ENCODE assay signal across 8 mouse cellular contexts in genomic region chr2:68470891-68471758, GRCm38 (mm10). TPM values are rescaled to one million over a fixed set of nuclear protein-coding genes. Genes with fewer than 3 reads are reported as not detected.
DNase-seq lines count a peak whose midpoint lies in the region; ATAC-seq and TF ChIP-seq lines count a peak whose summit lies in the region.

No protein-coding gene starts in this region.

- no peak for TF ChIP-seq POLR2A in testis, adult 2 months (IDR thresholded peaks at IDR 0.05; ENCODE audit: control insufficient read depth, low read depth, low read length)

- TF ChIP-seq EP300 in heart, postnatal 0 days (IDR thresholded peaks at IDR 0.05; ENCODE audit: low read depth): 0 out of 2 replicates have a peak, but pooled peaks have one; percentile 36

- no peak overlapping the region for H3K27ac ChIP-seq in brown adipose tissue, adult 24 weeks (replicated peaks; ENCODE audit: low read depth, low read length)
- peak overlapping the region; percentile 86 for H3K27ac ChIP-seq in forebrain, embryonic 14.5 days (ENCODE audit: low read depth, low read length)
- peak overlapping the region; percentile 97 for H3K27ac ChIP-seq in heart, postnatal 0 days (ENCODE audit: low read depth)
- no peak overlapping the region; the same call in 1 of the 2 replicates for H3K27ac ChIP-seq in liver, embryonic 13.5 days
- H3K27ac ChIP-seq in testis, adult 2 months (ENCODE audit: control insufficient read depth, insufficient read depth, low read depth, low read length): peak overlapping the region; percentile 96

- H3K36me3 ChIP-seq in E14TG2a.4 (ENCODE audit: insufficient read depth, low read length): no peaks in the 10 kb centered on the region
- no peaks in the 10 kb centered on the region for H3K36me3 ChIP-seq in forebrain, embryonic 14.5 days (ENCODE audit: control insufficient read depth, insufficient read depth, low read length)
- H3K36me3 ChIP-seq in heart, postnatal 0 days (replicated peaks; ENCODE audit: control insufficient read depth, insufficient read depth, low read length): no peaks in the 10 kb centered on the region
- no peaks in the 10 kb centered on the region for H3K36me3 ChIP-seq in liver, embryonic 13.5 days
- H3K36me3 ChIP-seq in testis, adult 2 months (ENCODE audit: control insufficient read depth, insufficient read depth, low read length): no peaks in the 10 kb centered on the region

- ATAC-seq in forebrain, embryonic 14.5 days: peak; percentile 74
- ATAC-seq in heart, postnatal 0 days (ENCODE audit: insufficient read depth, low read depth): peak; percentile 49
- peak; percentile 58 for ATAC-seq in liver, embryonic 13.5 days (ENCODE audit: low read depth)

- peaks cover 7% of the 10 kb centered on the region for H3K4me1 ChIP-seq in E14TG2a.4 (replicated peaks; ENCODE audit: low read depth, low read length)
- H3K4me1 ChIP-seq in brown adipose tissue, adult 24 weeks (ENCODE audit: control insufficient read depth, insufficient read depth, insufficient read length, low read length): no peaks in the 10 kb centered on the region
- peaks cover 10% of the 10 kb centered on the region for H3K4me1 ChIP-seq in forebrain, embryonic 14.5 days (ENCODE audit: control insufficient read depth, insufficient read depth, low read length)
- H3K4me1 ChIP-seq in heart, postnatal 0 days (ENCODE audit: control insufficient read depth, insufficient read depth): peaks cover 30% of the 10 kb centered on the region
- H3K4me1 ChIP-seq in liver, embryonic 13.5 days (replicated peaks): peaks cover 23% of the 10 kb centered on the region
- peaks cover 14% of the 10 kb centered on the region for H3K4me1 ChIP-seq in testis, adult 2 months (ENCODE audit: control insufficient read depth, insufficient read depth, low read length)

- peak overlapping the region; percentile 87 for H3K4me2 ChIP-seq in forebrain, embryonic 14.5 days (ENCODE audit: low read length)
- peak overlapping the region; percentile 83 for H3K4me2 ChIP-seq in heart, postnatal 0 days (ENCODE audit: low read depth, low read length)
- H3K4me2 ChIP-seq in liver, embryonic 13.5 days: peak overlapping the region; percentile 82

- peak overlapping the region; percentile 88 for H3K9ac ChIP-seq in forebrain, embryonic 14.5 days (ENCODE audit: low read length)
- H3K9ac ChIP-seq in heart, postnatal 0 days (replicated peaks; ENCODE audit: low read depth, low read length): peak overlapping the region; percentile 97
- peak overlapping the region; percentile 64 for H3K9ac ChIP-seq in liver, embryonic 13.5 days

- under 1% methylated on average over 67 of the region's 87 CpGs for WGBS in forebrain, embryonic 14.5 days
- under 1% methylated on average over 82 of the region's 87 CpGs for WGBS in heart, postnatal 0 days
- WGBS in liver, embryonic 13.5 days (ENCODE audit: insufficient replicate concordance): under 1% methylated on average over 81 of the region's 87 CpGs

- TF ChIP-seq CTCF in E14TG2a.4 (conservative IDR thresholded peaks at IDR 0.05; ENCODE audit: low read length): no peak
- no peak for TF ChIP-seq CTCF in heart, postnatal 0 days (IDR thresholded peaks at IDR 0.05; ENCODE audit: low read depth)
- no peak for TF ChIP-seq CTCF in testis, adult 2 months (IDR thresholded peaks at IDR 0.05; ENCODE audit: control insufficient read depth, insufficient read depth, insufficient replicate concordance, low read depth, low read length)

- no peaks in the 10 kb centered on the region for H3K9me3 ChIP-seq in E14TG2a.4 (ENCODE audit: low read length)
- no peaks in the 10 kb centered on the region for H3K9me3 ChIP-seq in forebrain, embryonic 14.5 days (replicated peaks; ENCODE audit: control insufficient read depth, low read length)
- no peaks in the 10 kb centered on the region for H3K9me3 ChIP-seq in heart, postnatal 0 days (replicated peaks; ENCODE audit: control insufficient read depth, low read length)
- no peaks in the 10 kb centered on the region for H3K9me3 ChIP-seq in liver, embryonic 13.5 days (replicated peaks)

- DNase-seq in forebrain, embryonic 14.5 days (ENCODE audit: low spot score): peak; percentile 69
- peak; percentile 51 for DNase-seq in heart, postnatal 0 days (ENCODE audit: low spot score)
- DNase-seq in kidney, postnatal 14 days: peak; percentile 73
- peak; percentile 15 for DNase-seq in liver, embryonic 13.5 days
- peak; percentile 69 for DNase-seq in naive thymus-derived CD4-positive, alpha-beta T cell, adult 2 months (ENCODE audit: low read depth)

- peak overlapping the region; percentile 83 for H3K4me3 ChIP-seq in E14TG2a.4 (replicated peaks; ENCODE audit: low read length)
- H3K4me3 ChIP-seq in brown adipose tissue, adult 24 weeks (ENCODE audit: insufficient read depth, low read depth, low read length): peak overlapping the region; percentile 73
- peak overlapping the region; percentile 87 for H3K4me3 ChIP-seq in forebrain, embryonic 14.5 days (ENCODE audit: low read depth, low read length)
- peak overlapping the region; percentile 97 for H3K4me3 ChIP-seq in heart, postnatal 0 days (ENCODE audit: low read depth, low read length)
- H3K4me3 ChIP-seq in liver, embryonic 13.5 days (replicated peaks): peak overlapping the region; percentile 66
- H3K4me3 ChIP-seq in testis, adult 2 months (ENCODE audit: control insufficient read depth, low read depth, low read length): peak overlapping the region; percentile 97

- peaks cover 68% of the 10 kb centered on the region for H3K27me3 ChIP-seq in E14TG2a.4 (ENCODE audit: insufficient read depth, low read length)
- no peaks in the 10 kb centered on the region for H3K27me3 ChIP-seq in forebrain, embryonic 14.5 days (replicated peaks; ENCODE audit: control insufficient read depth, insufficient read depth, low read length)
- no peaks in the 10 kb centered on the region for H3K27me3 ChIP-seq in heart, postnatal 0 days (ENCODE audit: control insufficient read depth, insufficient read depth, low read length)
- peaks cover 69% of the 10 kb centered on the region for H3K27me3 ChIP-seq in liver, embryonic 13.5 days
- H3K27me3 ChIP-seq in testis, adult 2 months (ENCODE audit: control insufficient read depth, insufficient read depth, low read length): no peaks in the 10 kb centered on the region

RNA-seq across cellular contexts. Expression of gene Stk39, which starts 0.9 kb away (rescaled TPM):
- polyA plus RNA-seq in brown adipose tissue, adult 24 weeks (2012; ENCODE audit: insufficient read depth, insufficient read length, missing spikeins): 16.0 and 16.7 TPM in 2 replicates
- 23.7 and 24.0 TPM in 2 replicates for polyA plus RNA-seq in forebrain, embryonic 14.5 days (2014; fragmentation: Nextera tagmentation; extraction: Ambion mirVana)
- total RNA-seq in heart, postnatal 0 days (2014; rRNA removed; ENCODE audit: low replicate concordance): 81.8 and 84.5 TPM in 2 replicates
- polyA plus RNA-seq in heart, postnatal 0 days (2015; fragmentation: Nextera tagmentation; extraction: Ambion mirVana): 83.9 and 93.2 TPM in 2 replicates
- polyA plus RNA-seq in liver, embryonic 13.5 days (2015; fragmentation: Nextera tagmentation; extraction: Ambion mirVana): 1.9 and 2.2 TPM in 2 replicates
- 118 and 142 TPM in 2 replicates for polyA plus RNA-seq in testis, adult 2 months (2012; rRNA removed)

Comparison
In these comparisons a context has a peak if more than half of its experiments do, and no peak if none do; other contexts are left out.
1. H3K27ac ChIP-seq: peak in forebrain, embryonic 14.5 days (single experiment), heart, postnatal 0 days (single experiment) and testis, adult 2 months (single experiment); none in brown adipose tissue, adult 24 weeks (single experiment) and liver, embryonic 13.5 days (single experiment).
2. DNase-seq: peak in every context shown above with its lines; median percentile 73 in kidney, postnatal 14 days; 69 in forebrain, embryonic 14.5 days; 69 in naive thymus-derived CD4-positive, alpha-beta T cell, adult 2 months; 51 in heart, postnatal 0 days; 15 in liver, embryonic 13.5 days.
3. Peak in every context shown above with its lines, with median percentiles within 50 percentile points of each other: H3K4me3 ChIP-seq, ATAC-seq, H3K4me2 ChIP-seq and H3K9ac ChIP-seq.